Mouse (Mus musculus): ENCODE results near the gene Bsn. TPM values are rescaled to one million over a fixed set of nuclear protein-coding genes. Genes with fewer than 3 reads are reported as not detected.

Gene Bsn
- polyA plus RNA-seq, 1 experiment: 105 TPM

- H3K4me3 ChIP-seq (ENCODE audit: insufficient read depth, low read length): no peak overlapping the region
- TF ChIP-seq CTCF (IDR thresholded peaks at IDR 0.05; ENCODE audit: extremely low read depth, insufficient read depth, low read length) (no peak), POLR2A (IDR thresholded peaks at IDR 0.05; ENCODE audit: extremely low read depth, insufficient read depth, low read length) (no peak)
- H3K27ac ChIP-seq (ENCODE audit: insufficient read depth, low read length): no peak overlapping the region
- peaks cover 10% of the 10 kb centered on the region for H3K4me1 ChIP-seq (ENCODE audit: control insufficient read depth, insufficient read depth, low read length)
These were observed 31.4 kb upstream of the Bsn start for GRCm38 (mm10) chr9:108221566-108221965.

- Histone ChIP-seq H3K4me1 (ENCODE audit: control insufficient read depth, insufficient read depth, low read length) (peaks cover 10% of the 10 kb centered on the region), H3K27ac (ENCODE audit: insufficient read depth, low read length) (no peak overlapping the region), H3K4me3 (ENCODE audit: insufficient read depth, low read length) (no peak overlapping the region)
- no peak for TF ChIP-seq CTCF (IDR thresholded peaks at IDR 0.05; ENCODE audit: extremely low read depth, insufficient read depth, low read length)
- no peak for TF ChIP-seq POLR2A (IDR thresholded peaks at IDR 0.05; ENCODE audit: extremely low read depth, insufficient read depth, low read length)
These were observed 30.2 kb upstream of the Bsn start for GRCm38 (mm10) chr9:108220380-108220774.

- H3K4me1 ChIP-seq (ENCODE audit: control insufficient read depth, insufficient read depth, low read length): peaks cover 10% of the 10 kb centered on the region
- TF ChIP-seq POLR2A (IDR thresholded peaks at IDR 0.05; ENCODE audit: extremely low read depth, insufficient read depth, low read length) (no peak), CTCF (IDR thresholded peaks at IDR 0.05; ENCODE audit: extremely low read depth, insufficient read depth, low read length) (no peak)
- H3K4me3 ChIP-seq (ENCODE audit: insufficient read depth, low read length): no peak overlapping the region
- no peak overlapping the region for H3K27ac ChIP-seq (ENCODE audit: insufficient read depth, low read length)
These were observed 29.7 kb upstream of the Bsn start for GRCm38 (mm10) chr9:108219766-108220379.

GRCm38 (mm10) chr9:108217936-108218543, 27.9 kb upstream of the Bsn start:
- TF ChIP-seq CTCF (IDR thresholded peaks at IDR 0.05; ENCODE audit: extremely low read depth, insufficient read depth, low read length) (no peak), POLR2A (IDR thresholded peaks at IDR 0.05; ENCODE audit: extremely low read depth, insufficient read depth, low read length) (no peak)

GRCm38 (mm10) chr9:108217406-108217805, 27.2 kb upstream of the Bsn start:
- Histone ChIP-seq H3K4me1 (ENCODE audit: control insufficient read depth, insufficient read depth, low read length) (peaks cover 12% of the 10 kb centered on the region), H3K4me3 (ENCODE audit: insufficient read depth, low read length) (no peak overlapping the region), H3K27ac (ENCODE audit: insufficient read depth, low read length) (no peak overlapping the region)
- TF ChIP-seq CTCF (IDR thresholded peaks at IDR 0.05; ENCODE audit: extremely low read depth, insufficient read depth, low read length): no peak
- no peak for TF ChIP-seq POLR2A (IDR thresholded peaks at IDR 0.05; ENCODE audit: extremely low read depth, insufficient read depth, low read length)

More at GRCm38 (mm10) chr9:108217936-108218543, 27.9 kb upstream of the Bsn start:
- no peak overlapping the region for H3K4me3 ChIP-seq (ENCODE audit: insufficient read depth, low read length)
- H3K4me1 ChIP-seq (ENCODE audit: control insufficient read depth, insufficient read depth, low read length): peaks cover 11% of the 10 kb centered on the region
- H3K27ac ChIP-seq (ENCODE audit: insufficient read depth, low read length): no peak overlapping the region

- TF ChIP-seq CTCF (IDR thresholded peaks at IDR 0.05; ENCODE audit: extremely low read depth, insufficient read depth, low read length) (no peak), POLR2A (IDR thresholded peaks at IDR 0.05; ENCODE audit: extremely low read depth, insufficient read depth, low read length) (no peak)
- no peak overlapping the region for H3K4me3 ChIP-seq (ENCODE audit: insufficient read depth, low read length)
- H3K27ac ChIP-seq (ENCODE audit: insufficient read depth, low read length): no peak overlapping the region
- H3K4me1 ChIP-seq (ENCODE audit: control insufficient read depth, insufficient read depth, low read length): 0 out of 2 replicates have a peak, but pooled peaks cover 4% of the 10 kb centered on the region
These were observed 22.9 kb upstream of the Bsn start for GRCm38 (mm10) chr9:108213105-108213504.

- Histone ChIP-seq H3K4me1 (ENCODE audit: control insufficient read depth, insufficient read depth, low read length) (0 out of 2 replicates have a peak, but pooled peaks cover 4% of the 10 kb centered on the region), H3K27ac (ENCODE audit: insufficient read depth, low read length) (no peak overlapping the region), H3K4me3 (ENCODE audit: insufficient read depth, low read length) (no peak overlapping the region)
- TF ChIP-seq CTCF (IDR thresholded peaks at IDR 0.05; ENCODE audit: extremely low read depth, insufficient read depth, low read length) (no peak), POLR2A (IDR thresholded peaks at IDR 0.05; ENCODE audit: extremely low read depth, insufficient read depth, low read length) (no peak)
These were observed 22.2 kb upstream of the Bsn start for GRCm38 (mm10) chr9:108212426-108212825.

- TF ChIP-seq CTCF (IDR thresholded peaks at IDR 0.05; ENCODE audit: extremely low read depth, insufficient read depth, low read length): no peak
- TF ChIP-seq POLR2A (IDR thresholded peaks at IDR 0.05; ENCODE audit: extremely low read depth, insufficient read depth, low read length): no peak
- H3K4me1 ChIP-seq (ENCODE audit: control insufficient read depth, insufficient read depth, low read length): peaks cover 8% of the 10 kb centered on the region
- H3K4me3 ChIP-seq (ENCODE audit: insufficient read depth, low read length): no peak overlapping the region
- peak overlapping the region; percentile 51 for H3K27ac ChIP-seq (ENCODE audit: insufficient read depth, low read length)
These were observed 15.4 kb upstream of the Bsn start for GRCm38 (mm10) chr9:108205571-108205901.

- H3K4me1 ChIP-seq (ENCODE audit: control insufficient read depth, insufficient read depth, low read length): peaks cover 8% of the 10 kb centered on the region
- no peak overlapping the region for H3K4me3 ChIP-seq (ENCODE audit: insufficient read depth, low read length)
- TF ChIP-seq POLR2A (IDR thresholded peaks at IDR 0.05; ENCODE audit: extremely low read depth, insufficient read depth, low read length) (no peak), CTCF (IDR thresholded peaks at IDR 0.05; ENCODE audit: extremely low read depth, insufficient read depth, low read length) (no peak)
- H3K27ac ChIP-seq (ENCODE audit: insufficient read depth, low read length): peak overlapping the region; percentile 51
These were observed 14.8 kb upstream of the Bsn start for GRCm38 (mm10) chr9:108204884-108205570.

- TF ChIP-seq POLR2A (IDR thresholded peaks at IDR 0.05; ENCODE audit: extremely low read depth, insufficient read depth, low read length): no peak
- TF ChIP-seq CTCF (IDR thresholded peaks at IDR 0.05; ENCODE audit: extremely low read depth, insufficient read depth, low read length): peak; percentile 64
- Histone ChIP-seq H3K4me3 (ENCODE audit: insufficient read depth, low read length) (no peak overlapping the region), H3K27ac (ENCODE audit: insufficient read depth, low read length) (no peak overlapping the region), H3K4me1 (ENCODE audit: control insufficient read depth, insufficient read depth, low read length) (peaks cover 8% of the 10 kb centered on the region)
These were observed 12.8 kb upstream of the Bsn start for GRCm38 (mm10) chr9:108203015-108203414.

Data from cortical plate, adult 2 months (tissue).